Mouse (Mus musculus) liver, adult 2 months (tissue): ENCODE measurements at regions not wholly inside any gene's neighbourhood (a gene's known extent, or its start where the extent isn't known, plus 50 kb on each side); places are given as distances from the start of the nearest gene placed in this dataset.

ENCODE experiments used
- DNase-seq: peaks from one replicate; pipeline ENCODE4 v3.0.0-alpha.2; 2011; ENCODE audit warnings: low read depth, low spot score; ENCODE audit errors: extremely low read depth
- H3K27ac ChIP-seq: fragments of 200-500 bp; replicated peaks from 2 replicates; pipeline ENCODE4 v1.5.1; 2012; ENCODE audit warnings: low read depth, mild to moderate bottlenecking, control low read depth, inconsistent platforms, low read length; ENCODE audit not compliant: insufficient read depth
- H3K27me3 ChIP-seq: fragments of 200-500 bp; 2 replicates; pipeline ENCODE4 v1.6.1; 2012; ENCODE audit warnings: mild to moderate bottlenecking, moderate library complexity, low read length, inconsistent platforms; ENCODE audit not compliant: control insufficient read depth, insufficient read depth
- H3K36me3 ChIP-seq: fragments of 200-500 bp; 2 replicates; pipeline ENCODE4 v1.6.1; 2012; ENCODE audit warnings: low read length, inconsistent platforms; ENCODE audit not compliant: control insufficient read depth, insufficient read depth
- H3K4me1 ChIP-seq: fragments of 200-500 bp; 2 replicates; pipeline ENCODE4 v1.6.1; 2011; ENCODE audit warnings: low read length; ENCODE audit not compliant: control insufficient read depth, insufficient read depth
- H3K4me3 ChIP-seq: fragments of 200-500 bp; 2 replicates; pipeline ENCODE4 v1.5.1; 2011; ENCODE audit warnings: low read depth, mild to moderate bottlenecking, control low read depth, low read length, moderate library complexity; ENCODE audit not compliant: insufficient read depth
- H3K79me2 ChIP-seq: fragments of 200-500 bp; 2 replicates; pipeline ENCODE4 v1.6.1; 2012; ENCODE audit warnings: inconsistent platforms, mild to moderate bottlenecking, low read length, moderate library complexity; ENCODE audit not compliant: control insufficient read depth, insufficient read depth
- H3K9ac ChIP-seq: fragments of 200-500 bp; 2 replicates; pipeline ENCODE4 v1.6.1; 2012; ENCODE audit warnings: low read depth, mild to moderate bottlenecking, control low read depth, inconsistent platforms, low read length
- CTCF ChIP-seq: fragments of 200-500 bp; IDR thresholded peaks from 2 replicates; pipeline ENCODE4 v1.5.1; 2011; ENCODE audit warnings: low read depth, low read length, control low read depth
- POLR2A ChIP-seq: fragments of 200-500 bp; IDR thresholded peaks from 2 replicates; pipeline ENCODE4 v1.6.1; 2011; ENCODE audit warnings: low read length, control low read depth; ENCODE audit not compliant: insufficient read depth; ENCODE audit errors: extremely low read depth
- WGBS: fragments of 180-500 bp; shearing (Covaris S2); methylation state at CpG from one replicate; pipeline ENCODE4 v1.1.7; 2018; 5-methylcytosine and 5-hydroxymethylcytosine counted together

- WGBS = 79% methylated on average over 5 of the region's 5 CpGs
- Histone ChIP-seq H3K27me3 (no peaks in the 10 kb centered on the region), H3K79me2 (no peaks in the 10 kb centered on the region), H3K4me3 (no peak overlapping the region), H3K27ac (no peak overlapping the region), H3K9ac (no peak overlapping the region), H3K36me3 (no peaks in the 10 kb centered on the region), H3K4me1 (peaks cover 6% of the 10 kb centered on the region)
- DNase-seq = peak; percentile 65
- TF ChIP-seq CTCF (no peak), POLR2A (no peak)
Measured at GRCm38 (mm10) chr10:96209171-96209570, 72.8 kb downstream of the Gm5426 start.

DNA sequence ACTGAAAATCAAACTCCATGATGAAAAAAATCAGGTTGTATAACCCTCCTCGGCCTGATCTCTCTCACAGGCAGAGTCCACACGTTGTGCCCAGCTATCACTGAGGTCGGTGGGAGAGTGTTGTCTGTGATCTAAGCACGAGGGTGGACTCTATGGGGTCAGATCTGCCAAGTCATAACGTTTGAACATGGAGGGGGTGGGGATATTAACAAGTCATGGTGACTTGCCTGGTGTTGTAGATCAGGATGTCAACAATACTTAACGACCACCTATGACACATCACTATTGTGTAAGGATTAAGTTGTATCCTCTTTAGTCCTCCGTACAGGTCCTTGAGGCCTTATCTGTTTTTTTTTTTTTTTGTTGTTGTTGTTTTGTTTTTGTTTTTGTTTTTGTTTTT lies 74.8 kb downstream of the Gm5426 start:
- no peak for TF ChIP-seq POLR2A
- TF ChIP-seq CTCF = no peak
- Histone ChIP-seq H3K4me1 (peaks cover 6% of the 10 kb centered on the region), H3K27ac (no peak overlapping the region), H3K9ac (no peak overlapping the region), H3K4me3 (no peak overlapping the region), H3K27me3 (no peaks in the 10 kb centered on the region), H3K36me3 (no peaks in the 10 kb centered on the region), H3K79me2 (no peaks in the 10 kb centered on the region)
- WGBS = 75% methylated on average over 7 of the region's 7 CpGs
- no peak for DNase-seq

GRCm38 (mm10) chr10:96213876-96214275 lies 77.5 kb downstream of the Gm5426 start:
- H3K27me3 ChIP-seq = no peaks in the 10 kb centered on the region

GRCm38 (mm10) chr10:96214285-96214684 lies 77.9 kb downstream of the Gm5426 start:
- WGBS = 76% methylated on average over 7 of the region's 7 CpGs
- no peaks in the 10 kb centered on the region for H3K79me2 ChIP-seq
- no peaks in the 10 kb centered on the region for H3K36me3 ChIP-seq
- TF ChIP-seq POLR2A (no peak), CTCF (no peak)
- H3K27ac ChIP-seq = no peak overlapping the region
- DNase-seq = no peak
- no peak overlapping the region for H3K9ac ChIP-seq
- H3K27me3 ChIP-seq = no peaks in the 10 kb centered on the region
- H3K4me1 ChIP-seq = peaks cover 2% of the 10 kb centered on the region
- H3K4me3 ChIP-seq = no peak overlapping the region

More at GRCm38 (mm10) chr10:96213876-96214275, 77.5 kb downstream of the Gm5426 start:
- Histone ChIP-seq H3K36me3 (no peaks in the 10 kb centered on the region), H3K4me1 (peaks cover 6% of the 10 kb centered on the region), H3K4me3 (no peak overlapping the region), H3K79me2 (no peaks in the 10 kb centered on the region), H3K9ac (no peak overlapping the region), H3K27ac (no peak overlapping the region)
- peak; percentile 77 for DNase-seq
- 1% methylated on average over 10 of the region's 10 CpGs for WGBS
- TF ChIP-seq CTCF = peak; percentile 29
- TF ChIP-seq POLR2A = no peak

DNA sequence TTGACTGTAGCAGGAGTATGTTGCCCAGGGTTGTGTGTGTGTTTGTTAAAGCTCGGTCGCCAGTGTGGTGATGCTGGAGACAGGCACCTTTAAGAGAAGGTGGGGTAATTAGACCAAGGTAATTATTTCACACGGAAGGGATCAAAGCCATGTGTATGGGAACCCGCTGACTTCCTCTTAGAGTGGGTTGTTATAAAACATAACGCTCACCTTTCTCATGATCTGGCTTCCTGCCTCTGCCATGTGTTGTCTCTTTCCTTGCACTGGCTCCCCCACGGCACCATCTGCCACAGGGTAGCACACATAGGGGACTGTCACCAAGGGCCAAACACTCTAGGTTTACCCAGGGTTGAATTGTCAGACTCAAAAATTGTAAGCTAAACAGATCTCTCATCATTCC lies 78.5 kb downstream of the Gm5426 start:
- no peak overlapping the region for H3K27ac ChIP-seq
- no peak for DNase-seq
- no peaks in the 10 kb centered on the region for H3K79me2 ChIP-seq
- no peak overlapping the region for H3K4me3 ChIP-seq
- WGBS = 93% methylated on average over 6 of the region's 6 CpGs
- H3K36me3 ChIP-seq = no peaks in the 10 kb centered on the region
- no peaks in the 10 kb centered on the region for H3K4me1 ChIP-seq
- no peak for TF ChIP-seq CTCF
- TF ChIP-seq POLR2A = no peak
- H3K9ac ChIP-seq = no peak overlapping the region
- no peaks in the 10 kb centered on the region for H3K27me3 ChIP-seq

DNA sequence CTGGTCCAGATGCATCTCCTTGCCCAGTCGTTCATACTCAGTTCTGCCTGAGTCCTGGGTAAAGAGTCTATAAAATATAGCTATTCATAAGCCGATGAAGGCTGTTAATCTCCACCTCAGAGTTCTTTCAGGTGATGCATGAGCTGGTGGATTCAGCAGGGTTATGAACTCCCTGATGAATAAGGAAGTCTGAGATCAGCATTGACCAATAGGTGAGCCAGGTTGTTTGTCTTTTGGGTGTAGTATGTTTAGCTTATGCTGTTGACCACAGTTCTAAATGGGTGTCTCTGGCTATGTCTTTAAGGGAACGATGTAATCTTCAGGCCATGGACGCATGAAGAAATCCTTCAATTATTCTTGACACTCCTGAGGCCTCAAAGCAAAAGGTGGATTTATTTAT lies 84.3 kb downstream of the Gm5426 start:
- Histone ChIP-seq H3K4me3 (no peak overlapping the region), H3K4me1 (no peaks in the 10 kb centered on the region), H3K79me2 (no peaks in the 10 kb centered on the region), H3K9ac (no peak overlapping the region), H3K27me3 (no peaks in the 10 kb centered on the region), H3K27ac (no peak overlapping the region), H3K36me3 (no peaks in the 10 kb centered on the region)
- no peak for DNase-seq
- no peak for TF ChIP-seq POLR2A
- TF ChIP-seq CTCF = no peak
- WGBS = 93% methylated on average over 4 of the region's 4 CpGs
